Mouse (Mus musculus) urinary bladder, postnatal 4 days (tissue): ENCODE measurements around the gene Creld2.
"Not testable (repeated sequence)": the region's sequence is repeated elsewhere in the genome, so short reads cannot be mapped to it uniquely, and the experiment has no call there.

ENCODE experiments used
- DNase-seq, 2 experiments: peaks; one replicate each; pipeline ENCODE4 v3.0.0; 2021 to 2022; ENCODE audit warnings: low spot score in 2 of 2

Creld2 gene

DNA sequence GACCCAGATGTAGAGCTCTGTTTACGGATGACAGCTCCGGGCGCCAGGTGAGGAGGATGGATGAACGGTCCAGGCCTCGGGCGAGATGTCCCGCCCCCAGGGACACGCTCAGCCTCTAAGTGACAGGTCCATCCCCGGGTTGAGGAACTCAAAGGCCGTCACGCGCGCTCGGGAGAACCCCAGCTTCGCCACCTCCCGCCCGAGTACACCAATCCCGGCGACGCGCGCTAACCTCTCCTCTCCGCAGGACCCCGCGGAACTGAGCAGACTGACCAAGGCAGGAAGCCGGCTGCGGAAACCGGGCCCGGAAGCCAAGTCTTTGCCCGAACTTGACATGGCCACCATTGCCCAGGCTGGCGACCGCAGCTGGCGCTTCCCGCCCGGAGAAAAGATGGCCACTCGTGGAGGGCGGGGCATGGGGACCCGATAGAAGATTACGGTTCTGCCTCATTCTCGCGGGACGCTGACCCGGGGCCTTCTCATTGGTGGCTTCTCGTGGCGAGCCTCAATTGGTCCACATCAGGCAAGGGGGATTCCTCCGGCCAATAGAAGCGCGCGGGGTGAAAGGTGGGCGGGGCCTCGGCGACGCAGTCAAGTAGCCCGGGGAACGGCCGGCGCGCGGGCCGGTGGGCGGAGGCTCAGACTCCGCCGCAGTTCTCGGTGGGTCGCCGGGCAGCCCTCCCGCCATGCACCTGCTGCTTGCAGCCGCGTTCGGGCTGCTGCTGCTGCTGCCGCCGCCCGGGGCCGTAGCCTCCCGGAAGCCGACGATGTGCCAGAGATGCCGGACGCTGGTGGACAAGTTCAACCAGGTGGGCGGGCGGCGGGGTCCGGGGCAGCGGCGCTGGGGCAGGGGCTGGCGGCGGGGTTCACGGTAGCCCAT lies at the start of gene Creld2, which contains the start of gene Alg12:
Gene Creld2, plus strand, starts transcription at position 621 of the 880 bp plus-strand sequence.
Gene Alg12, minus strand, starts transcription at position 293 of the 880 bp plus-strand sequence.
- DNase-seq: peak; percentile 99

DNA sequence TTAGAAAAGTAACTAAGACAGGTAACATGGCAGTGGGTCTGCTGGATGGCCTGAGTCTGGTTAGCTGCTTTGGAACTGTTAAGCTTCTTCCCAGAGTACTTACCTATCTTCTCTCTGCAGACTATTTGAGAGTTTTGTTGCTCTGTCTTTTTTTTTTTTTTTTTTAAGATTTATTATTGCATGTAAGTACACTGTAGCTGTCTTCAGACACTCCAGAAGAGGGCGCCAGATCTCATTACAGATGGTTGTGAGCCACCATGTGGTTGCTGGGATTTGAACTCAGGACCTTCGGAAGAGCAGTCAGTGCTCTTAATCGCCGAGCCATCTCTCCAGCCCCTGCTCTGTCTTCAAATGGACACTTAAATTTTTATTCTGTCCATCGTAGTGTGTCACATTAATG lies 44.8 kb upstream of the Creld2 start:
- not testable (repeated sequence) for DNase-seq

DNA sequence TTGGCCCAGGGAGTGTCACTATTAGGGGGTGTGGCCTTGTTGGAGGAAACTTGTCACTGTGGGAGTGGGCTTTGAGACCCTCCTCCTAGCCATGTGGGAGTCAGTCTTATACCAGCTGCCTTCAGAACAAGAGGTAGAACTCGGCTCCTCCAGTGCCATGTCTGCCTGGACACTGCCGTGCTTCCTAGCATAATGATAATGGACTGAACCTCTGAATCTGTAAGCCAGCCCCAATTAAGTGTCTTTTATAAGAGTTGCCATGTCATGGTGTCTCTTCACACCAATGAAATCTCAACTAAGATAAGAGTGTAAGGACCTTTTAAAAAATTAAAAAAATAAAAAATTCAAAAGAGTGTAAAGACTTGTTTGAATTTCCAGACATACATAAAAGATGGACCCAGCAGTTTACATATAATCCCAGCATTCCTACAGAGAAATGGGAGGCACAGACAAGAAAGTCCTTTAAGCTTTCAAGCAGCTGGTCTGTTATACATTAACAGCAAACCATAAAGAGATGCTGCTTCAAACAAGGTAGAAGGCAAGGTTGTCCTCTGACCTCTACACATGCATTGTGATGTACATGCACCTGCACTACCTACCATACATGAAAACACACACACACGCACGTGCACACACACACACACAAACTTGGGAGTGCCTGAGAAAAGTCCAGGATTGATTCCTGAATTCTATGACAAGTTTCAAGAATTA lies 27.2 kb upstream of the Creld2 start:
- DNase-seq: no peak

DNA sequence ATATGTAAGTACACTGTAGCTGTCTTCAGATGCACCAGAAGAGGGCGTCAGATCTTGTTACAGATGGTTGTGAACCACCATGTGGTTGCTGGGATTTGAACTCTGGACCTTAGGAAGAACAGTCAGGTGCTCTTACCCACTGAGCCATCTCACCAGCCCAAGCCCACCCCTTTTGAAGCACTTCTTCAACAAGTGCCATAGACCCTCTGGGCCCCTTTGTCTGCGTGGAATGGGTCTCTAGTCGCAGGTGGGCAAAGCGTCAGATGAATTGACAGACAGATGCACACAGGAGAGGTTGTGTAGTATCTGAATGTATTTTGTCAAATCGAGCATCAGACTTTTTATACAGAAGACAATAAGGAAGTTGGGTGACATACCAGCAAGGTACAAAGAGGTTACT lies 24.7 kb upstream of the Creld2 start:
- DNase-seq: not testable (repeated sequence)

DNA sequence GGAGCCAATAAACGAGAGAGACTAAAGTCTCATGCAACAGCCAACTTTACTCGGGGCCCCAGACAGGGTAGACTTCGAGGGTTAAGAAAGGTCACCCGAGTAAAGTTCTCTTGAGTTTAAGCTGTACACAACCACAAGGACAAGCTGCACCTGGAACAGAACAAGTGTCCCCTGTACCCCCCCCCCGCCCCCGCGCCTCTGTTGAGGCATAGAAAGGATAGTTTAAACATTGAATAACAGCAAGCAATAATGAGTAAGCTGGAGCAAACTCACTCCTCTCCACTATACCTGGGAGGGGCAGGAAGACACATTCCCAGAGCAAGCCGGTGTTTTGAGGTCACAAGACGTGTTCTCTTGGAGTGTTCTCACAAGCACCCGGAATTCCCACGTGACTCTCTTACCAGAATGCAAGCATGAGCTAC lies 19.5 kb upstream of the Creld2 start:
- no peak for DNase-seq

DNA sequence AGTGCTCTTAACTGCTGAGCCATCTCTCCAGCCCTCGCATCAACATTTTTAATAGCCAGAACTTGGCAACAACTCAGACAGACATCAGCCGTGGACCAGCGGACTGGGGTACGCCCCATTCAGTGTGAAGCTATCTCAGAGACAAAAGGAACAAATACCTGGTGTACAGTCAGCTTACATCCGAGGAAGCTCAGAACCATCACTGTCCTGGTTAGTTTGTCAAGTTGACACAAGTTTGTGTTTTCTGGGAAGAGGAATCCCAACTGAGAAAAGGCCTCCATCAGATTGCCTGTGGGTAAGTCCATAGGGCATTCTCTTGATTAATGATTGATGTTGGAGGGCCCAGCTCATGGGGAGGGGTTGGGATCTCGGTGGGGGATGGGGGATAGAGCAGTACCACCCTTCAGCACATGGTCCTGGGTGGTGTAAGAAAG lies 18.5 kb upstream of the Creld2 start:
- DNase-seq: no peak

DNA sequence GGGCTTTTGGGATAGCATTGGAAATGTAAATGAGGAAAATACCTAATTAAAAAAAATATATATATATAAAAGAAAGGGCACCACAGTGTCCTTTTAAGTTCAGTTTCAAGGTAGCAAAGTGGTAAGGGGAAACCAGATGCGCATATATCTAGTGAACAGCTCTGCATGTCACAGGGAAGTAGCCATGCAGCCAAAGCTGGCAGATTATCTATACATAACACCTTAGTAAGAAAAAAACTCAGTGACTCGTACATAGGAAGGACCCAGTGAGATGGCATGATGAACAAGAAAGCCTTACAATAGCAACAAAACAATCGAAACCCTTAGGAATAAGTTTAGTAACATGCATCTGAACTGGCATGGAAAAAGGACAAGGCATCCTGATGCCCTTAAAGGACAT lies 17.5 kb upstream of the Creld2 start:
- DNase-seq: no peak

DNA sequence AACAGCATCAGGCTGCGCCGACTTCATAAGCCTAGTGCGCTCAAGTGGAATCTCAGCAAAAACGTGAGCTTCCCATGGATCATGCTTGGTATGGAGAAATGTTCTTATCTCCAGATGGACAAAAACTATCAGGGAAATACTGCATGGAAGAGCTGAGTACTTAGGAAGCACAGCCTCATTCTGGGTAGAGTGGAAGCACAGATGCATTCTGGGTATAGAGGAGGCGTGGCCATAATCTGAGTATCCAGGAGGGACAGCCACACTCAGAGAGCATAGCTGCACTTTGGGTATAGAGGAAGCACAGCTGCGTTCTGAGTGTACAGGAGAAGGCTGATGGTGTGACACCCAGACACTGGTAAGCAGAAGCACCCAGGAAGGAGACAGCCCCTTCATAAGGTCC lies 17.1 kb upstream of the Creld2 start:
- DNase-seq: no peak

DNA sequence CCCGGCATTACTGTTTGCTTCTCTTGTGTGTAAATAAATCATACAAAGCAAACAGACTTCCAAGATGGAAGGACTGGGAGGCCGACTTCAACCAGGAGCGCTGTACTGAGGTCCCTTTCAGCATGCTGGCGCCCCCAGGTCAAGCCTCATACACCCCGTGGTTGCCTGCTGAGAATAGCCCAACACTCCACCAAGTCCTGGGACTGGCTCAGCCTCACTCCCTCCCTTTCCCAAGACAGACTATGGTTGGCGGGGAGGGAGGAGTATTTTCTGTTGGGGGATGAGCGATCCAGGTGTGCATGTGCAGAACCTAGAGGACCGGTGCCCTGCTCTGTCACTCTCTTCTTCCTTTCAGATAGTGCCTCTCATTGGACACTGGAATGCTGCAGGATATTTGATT lies 11.3 kb upstream of the Creld2 start:
- DNase-seq: no peak

DNA sequence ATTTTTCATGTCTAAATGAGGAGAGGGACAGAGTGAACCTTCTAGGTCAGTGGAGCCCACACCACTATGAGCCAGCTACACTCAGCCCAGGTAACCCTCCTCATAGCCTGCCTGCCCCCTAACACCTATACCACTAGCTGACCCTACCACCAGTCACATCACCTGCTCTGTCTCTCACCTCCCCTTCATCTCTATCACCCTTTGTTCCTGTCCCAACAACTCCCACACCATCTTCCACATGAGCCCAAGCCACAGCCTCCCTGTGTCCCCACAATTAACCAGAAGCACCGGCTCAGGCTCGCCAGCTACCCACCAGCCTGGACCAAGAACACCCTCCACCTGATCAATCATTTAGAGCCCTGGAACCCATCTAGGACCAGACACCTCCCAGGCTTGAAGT lies 9.1 kb upstream of the Creld2 start:
- DNase-seq: no peak

DNA sequence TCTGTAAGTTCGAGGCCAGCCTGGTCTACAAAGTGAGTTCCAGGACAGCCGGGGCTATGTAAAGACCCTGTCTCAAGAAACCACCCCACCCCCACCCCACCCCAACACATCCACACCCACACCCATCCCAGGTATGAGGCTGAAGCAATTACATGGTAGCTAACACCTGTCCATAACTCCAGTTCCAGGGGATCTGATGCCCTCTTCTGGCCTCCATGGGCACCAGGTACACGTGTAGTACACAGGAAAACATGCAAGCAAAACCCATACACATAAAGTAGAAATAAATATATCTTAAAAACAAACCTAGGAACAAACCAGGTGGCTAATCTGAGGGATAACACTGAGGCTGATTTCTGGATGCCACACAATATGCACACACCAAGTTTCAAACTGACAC lies 6.2 kb upstream of the Creld2 start:
- no peak for DNase-seq

DNA sequence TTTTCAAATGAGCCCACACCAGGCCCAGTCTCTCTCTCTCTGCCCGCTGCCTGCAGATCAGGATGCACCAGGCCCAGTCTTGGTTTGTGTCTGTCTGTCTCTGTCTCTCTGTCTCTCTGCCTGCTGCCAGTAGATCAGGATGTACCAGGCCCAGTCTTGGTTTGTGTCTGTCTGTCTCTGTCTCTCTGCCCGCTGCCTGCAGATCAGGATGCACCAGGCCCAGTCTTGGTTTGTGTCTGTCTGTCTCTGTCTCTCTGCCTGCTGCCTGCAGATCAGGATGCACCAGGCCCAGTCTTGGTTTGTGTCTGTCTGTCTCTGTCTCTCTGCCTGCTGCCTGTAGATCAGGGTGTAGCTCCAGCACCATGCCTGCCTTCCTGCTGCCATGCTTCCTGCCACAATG lies 5.6 kb upstream of the Creld2 start:
- not testable (repeated sequence) for DNase-seq

DNA sequence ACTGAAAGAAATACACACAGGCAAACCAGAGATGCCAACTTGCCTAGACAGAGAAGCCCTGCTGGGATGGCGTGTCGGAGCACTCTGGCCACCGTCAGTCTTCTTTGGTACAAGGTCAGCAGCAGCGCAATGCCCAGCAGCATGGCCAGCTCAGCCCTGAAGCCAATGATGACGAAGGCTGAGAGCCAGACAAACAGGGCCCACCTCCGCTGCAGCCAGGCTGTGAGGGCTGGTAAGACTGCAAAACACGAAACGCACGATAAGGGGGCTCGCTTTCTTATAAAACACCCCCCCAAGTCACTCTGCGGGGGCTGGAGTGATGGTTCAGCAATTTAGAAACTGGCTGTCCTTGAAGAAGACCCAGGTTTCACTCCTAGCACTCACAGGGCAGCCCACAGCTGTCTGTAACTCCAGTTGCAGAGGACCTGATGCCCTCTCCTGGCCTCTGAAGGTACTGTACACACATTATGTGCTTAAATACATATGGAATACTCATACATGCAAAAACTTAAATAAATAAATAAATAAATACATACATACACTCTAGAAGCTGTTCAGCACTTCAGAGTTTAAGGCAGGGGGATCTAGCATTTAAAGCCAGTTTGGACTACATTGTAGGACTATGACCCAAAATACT lies 4.9 kb upstream of the Creld2 start:
- DNase-seq: no peak

DNA sequence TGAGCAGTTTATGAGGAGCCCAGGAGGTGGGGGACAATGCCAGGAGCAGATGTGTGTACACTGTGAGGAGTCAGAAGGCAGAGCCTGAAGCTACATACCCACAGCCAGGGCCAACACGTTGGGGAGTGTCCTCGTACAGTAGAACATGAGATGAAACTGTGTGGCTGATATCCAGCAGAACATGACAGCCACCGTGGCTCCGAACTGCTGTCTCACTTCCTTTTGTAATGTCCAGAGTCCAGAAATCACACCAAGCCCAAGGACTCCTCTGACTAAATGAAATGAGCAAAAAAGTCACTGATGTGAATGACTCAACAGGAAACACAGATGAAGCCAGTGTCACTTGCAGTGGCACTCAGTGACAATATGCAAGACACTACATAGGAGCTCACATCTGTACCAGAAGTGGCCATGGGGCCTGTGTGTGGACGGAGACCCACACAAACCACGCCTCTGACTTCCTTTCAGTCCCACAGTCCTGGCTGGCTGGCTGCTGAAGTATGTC lies 4.2 kb upstream of the Creld2 start:
- DNase-seq: no peak

DNA sequence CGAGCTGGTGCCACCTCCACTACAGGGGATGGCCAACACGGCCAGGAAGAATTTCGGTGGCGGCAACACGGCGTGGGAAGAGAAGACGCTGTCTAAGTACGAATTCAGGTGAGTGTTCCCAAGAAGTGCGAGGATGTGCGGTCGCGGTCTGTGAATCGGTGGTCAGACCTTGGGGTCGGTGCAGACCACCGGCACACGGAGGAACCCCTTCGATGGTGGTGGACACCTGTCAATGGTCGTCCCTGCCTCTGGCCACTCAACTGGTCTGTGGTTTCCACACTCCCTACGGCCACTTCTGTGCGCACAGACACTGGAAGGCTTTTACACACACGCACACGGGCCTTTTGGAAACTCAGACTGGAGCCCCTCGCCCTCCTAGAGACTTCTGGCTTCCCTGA lies 459 bp downstream of the Creld2 start:
- DNase-seq: no peak

DNA sequence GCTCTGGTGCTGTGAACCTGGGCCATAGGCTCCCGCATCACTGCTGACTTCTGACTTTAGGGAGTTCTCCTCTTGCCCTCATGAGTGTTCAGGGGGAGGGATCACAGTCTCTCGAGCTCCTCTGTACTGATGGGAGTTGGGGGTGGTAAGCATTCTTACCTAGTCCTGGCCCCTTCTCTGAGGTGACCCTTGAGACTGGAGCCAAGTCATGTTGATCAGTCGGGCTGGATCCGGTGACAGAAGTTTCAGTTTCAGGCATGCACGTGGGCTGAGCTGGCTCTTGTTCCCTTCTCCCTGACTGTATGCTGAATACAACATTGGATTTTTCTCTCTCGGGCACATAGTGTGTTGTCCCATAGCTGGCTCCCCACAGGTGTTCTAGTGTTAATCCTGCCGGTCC lies 2.0 kb downstream of the Creld2 start:
- no peak for DNase-seq

DNA sequence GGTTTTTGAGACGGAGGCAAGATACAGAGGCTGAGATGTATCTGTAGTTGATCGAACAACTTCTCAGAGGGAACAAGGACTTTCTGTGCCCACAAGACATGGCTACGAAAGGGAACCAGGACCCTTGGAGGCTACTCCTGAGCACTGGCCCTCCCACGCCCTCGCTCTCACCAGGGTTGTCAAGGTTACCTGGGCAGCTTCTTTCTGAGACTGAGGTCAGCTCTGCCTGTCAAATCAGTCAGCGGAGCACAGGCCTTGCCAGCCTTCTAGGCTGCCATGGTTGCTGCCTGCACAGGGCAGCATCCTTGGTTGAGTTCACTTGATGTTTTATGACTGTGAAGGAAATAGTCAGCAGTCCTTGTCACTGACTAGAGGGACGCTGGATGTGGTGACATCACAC lies 3.1 kb downstream of the Creld2 start:
- DNase-seq: no peak

DNA sequence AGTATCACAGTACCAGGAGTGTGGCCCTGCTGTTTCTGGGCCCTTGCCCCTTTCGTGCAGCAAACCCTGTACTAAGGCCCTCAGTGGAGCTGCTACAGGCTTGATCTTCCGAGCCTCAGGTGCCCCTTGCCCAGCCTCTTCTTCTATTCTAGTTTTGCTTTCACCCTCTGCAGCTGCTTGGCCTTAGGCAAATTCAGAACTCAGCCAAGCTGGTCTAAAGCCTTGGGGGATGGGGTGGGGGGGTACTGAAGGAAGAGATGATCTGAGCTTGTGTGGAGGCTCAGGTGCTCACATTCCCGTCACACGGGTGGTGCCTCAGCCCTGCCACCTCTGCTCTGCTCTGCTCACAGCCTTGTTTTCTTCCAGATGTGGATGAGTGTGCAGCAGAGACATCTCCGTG lies 3.9 kb downstream of the Creld2 start:
- no peak for DNase-seq

DNA sequence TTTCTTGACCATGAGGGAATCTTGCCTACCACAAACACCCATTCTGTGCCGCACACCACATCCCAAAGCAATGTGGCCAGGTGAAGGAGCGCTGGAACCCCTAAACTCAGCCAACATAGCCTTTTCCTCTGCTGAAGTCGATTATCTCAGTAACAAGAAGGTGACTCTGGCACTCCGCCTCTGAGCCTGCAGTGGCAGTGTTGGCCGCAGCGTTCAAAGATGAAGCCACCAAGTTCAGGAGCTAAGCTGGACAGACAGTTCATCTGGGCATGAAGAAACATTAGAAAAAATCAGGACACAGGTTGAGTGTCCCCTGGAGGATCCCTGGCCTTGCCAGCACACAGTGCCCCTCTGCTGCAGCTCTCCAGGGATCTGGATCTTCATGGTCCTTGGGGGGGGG lies 8.0 kb downstream of the Creld2 start:
- DNase-seq: no peak

DNA sequence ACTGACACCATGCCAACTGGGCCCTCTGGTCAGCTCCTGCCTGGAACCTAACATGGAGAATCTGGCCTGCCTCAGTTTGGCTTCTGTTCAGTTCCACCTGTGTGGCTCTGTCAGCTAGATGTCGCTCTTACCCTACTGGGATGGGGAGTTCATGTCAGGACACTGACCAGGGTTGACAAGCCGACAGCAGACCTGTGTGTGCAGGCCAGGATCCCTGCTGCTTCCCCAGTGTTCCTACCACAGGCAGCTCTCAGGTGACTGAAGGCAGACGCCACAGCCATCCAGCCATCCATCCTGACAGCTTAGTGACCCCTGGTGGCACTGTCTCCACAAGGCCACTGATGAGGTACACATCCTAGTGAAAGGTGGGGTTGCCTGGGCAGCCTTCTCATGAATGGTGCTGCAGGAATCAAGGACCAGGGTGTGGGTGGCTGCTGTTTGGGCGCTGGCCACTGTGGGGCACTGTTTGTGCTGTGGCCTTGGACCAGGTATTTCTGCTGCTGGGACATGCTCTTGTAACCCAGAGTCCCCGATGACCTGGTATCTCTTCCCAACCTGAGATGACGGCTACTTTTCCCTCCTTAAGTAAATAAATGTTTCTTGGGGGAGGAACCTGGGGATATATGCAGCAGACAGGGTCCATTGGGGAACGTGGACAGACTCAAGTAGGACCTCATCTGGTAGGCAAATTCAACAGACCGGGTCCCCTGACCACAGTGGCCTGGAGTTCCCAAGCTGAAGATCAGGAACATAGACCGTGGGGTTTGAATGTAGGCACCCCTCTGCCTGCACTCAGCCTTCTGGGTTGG lies 8.7 kb downstream of the Creld2 start:
- peak; percentile 51 to 69 for DNase-seq
